Mouse (Mus musculus): ENCODE measurements around the gene Kcnj12. TPM values are rescaled to one million over a fixed set of nuclear protein-coding genes. Genes with fewer than 3 reads are reported as not detected.

Kcnj12 gene
- total RNA-seq, 2 experiments from 2014 or later: 6.6 to 8.8 TPM

DNA sequence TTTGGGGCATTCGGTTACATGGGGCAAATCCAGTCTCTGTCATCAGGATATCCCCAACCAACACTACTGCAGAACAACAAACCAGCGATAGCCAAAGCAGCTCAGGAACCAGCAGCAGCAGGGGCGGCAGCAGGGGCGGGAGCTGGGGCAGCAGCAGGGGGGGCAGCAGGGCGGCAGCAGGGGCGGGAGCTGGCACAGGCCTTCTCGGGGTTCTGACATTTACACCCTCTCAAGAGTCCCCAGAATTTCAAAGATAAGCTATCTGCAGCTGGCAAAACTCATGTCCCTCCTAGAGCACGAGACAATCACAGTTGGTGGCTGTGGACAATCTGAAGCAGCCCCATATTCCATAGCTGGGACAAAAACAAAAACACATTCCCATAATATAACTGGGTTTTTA is 28.8 kb downstream of the Kcnj12 start:
- no peak for DNase-seq (ENCODE audit: low spot score in 2 of 2)

DNA sequence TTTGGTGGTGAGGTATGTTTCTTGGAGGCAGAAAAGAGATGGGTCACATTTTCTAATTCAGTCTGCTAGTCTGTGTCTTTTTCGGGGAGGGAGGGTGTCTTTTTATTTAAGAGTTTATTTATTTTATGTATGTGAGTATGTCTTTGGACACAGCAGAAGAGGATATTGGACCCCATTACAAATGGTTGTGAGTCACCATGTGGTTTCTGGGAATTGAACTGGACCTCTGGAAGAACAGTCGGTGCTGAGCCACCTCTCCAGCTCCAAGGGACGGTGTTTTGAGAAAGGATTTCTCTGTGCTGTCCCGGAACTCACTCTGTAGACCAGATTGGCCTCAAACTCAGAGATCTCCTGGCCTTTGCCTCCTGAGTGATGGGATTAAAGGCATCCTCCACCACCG is 34.5 kb downstream of the Kcnj12 start:
- no peak for DNase-seq (ENCODE audit: low spot score in 2 of 2)

DNA sequence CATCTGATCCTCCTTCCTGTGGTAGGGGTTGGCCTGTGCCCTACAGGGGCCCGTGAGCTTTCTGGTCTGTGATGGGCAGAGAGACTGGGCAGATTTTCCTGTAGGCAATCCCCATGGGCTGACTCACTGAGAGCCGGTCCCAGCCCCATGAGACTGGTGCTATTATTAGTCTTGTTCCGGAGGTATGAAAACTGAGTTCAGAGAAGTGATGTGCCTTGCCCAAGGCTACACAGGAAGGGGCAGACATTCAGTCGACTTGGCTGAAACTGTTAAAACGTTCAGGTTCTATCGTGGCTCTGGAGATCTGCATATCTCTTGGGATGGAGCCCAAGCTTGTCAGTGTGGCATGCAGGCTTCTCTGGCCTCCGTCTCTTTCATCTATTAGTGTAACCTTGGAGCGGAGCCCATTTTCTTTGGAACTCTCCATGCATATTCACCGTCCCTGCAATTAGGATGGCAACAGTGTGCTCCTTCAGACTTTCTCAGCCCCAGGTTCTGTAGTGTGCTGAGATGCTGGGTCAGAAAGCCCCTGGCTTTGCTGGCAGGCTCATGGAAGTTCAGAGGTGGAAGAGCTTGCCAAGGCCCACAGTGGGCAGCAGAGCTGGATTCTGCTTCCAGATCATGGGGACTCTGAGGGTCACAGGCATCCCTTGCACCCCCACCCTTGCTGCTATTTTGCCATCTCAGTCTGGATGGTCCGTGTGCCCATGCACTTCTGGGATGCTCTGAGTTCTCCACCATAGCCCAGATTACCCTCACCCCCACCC is 37.5 kb downstream of the Kcnj12 start:
- no peak for DNase-seq (ENCODE audit: low spot score in 2 of 2)

GRCm38 (mm10) chr11:61060634-61061033 is 38.3 kb downstream of the Kcnj12 start:
- DNase-seq (ENCODE audit: low spot score in 2 of 2): no peak

DNA sequence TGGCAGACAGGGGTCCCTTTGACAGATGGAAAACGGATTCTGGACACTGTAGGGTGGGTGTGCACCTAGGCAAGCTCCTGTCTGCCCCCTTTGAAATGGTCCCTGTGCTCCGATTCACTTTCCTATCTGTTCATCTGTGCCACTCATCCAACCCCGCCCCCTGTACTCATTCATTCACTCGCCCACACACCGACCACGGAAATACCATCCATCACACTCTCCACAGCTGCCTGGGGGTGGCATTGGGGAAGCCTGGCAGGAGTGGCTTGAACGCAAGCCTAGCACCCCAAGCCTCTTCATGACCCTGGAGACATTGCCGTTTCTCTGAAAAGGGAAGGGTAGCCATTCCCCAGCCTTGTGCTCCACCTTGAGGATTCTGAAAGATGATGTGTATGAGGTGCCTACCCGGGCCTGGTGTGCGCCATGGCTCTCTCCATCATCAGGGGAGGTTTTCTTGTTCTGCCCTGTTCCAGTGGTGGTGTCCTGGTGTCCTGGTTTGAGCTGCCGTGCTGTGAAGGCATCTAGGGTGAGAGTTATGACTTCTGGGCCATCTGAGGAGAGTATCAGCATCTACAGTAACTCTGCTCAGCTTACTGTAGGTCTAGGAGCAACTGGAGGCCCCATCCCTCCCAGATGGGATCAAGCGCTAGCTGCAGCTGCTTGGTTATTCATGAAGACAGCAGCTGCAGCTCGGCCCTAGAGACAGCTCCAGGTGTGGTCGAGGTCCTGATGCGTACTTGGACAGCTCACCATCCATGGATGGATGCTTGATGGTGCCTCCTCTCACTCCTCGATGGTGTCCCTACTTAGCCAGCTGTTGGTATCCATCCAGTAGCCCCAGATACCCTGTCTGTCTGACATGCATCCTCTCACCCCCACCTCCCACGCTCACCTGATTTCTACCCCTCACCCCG is 40.4 kb downstream of the Kcnj12 start:
- DNase-seq (ENCODE audit: low spot score in 2 of 2): peak; percentile 20 to 46

DNA sequence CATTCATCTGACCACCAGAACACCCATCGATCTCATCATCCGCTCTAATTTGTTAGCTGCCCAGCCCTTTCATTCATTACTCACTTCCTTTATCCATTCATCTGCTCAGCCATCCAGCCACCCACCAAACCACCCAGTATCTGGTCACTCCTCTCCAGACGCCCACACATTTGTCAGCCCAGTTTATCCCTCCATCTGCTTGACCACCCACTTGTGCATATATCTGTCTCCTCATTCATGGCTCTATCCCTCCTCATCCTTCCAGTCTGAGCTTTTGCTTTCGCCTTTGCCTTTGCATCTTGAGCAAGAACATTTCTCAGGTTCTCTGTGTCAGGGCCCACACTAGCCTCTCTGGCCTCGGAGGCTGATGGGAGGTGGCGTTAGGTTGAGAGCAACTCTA is 41.1 kb downstream of the Kcnj12 start:
- DNase-seq (ENCODE audit: low spot score in 2 of 2): no peak

GRCm38 (mm10) chr11:61065620-61066019 is 43.3 kb downstream of the Kcnj12 start:
- no peak for DNase-seq (ENCODE audit: low spot score in 2 of 2)

GRCm38 (mm10) chr11:61067133-61067835 is 44.9 kb downstream of the Kcnj12 start:
- DNase-seq (ENCODE audit: low spot score in 2 of 2): no peak

GRCm38 (mm10) chr11:61068866-61069265 is 46.5 kb downstream of the Kcnj12 start:
- DNase-seq (ENCODE audit: low spot score in 2 of 2): peak; percentile 54 to 56

GRCm38 (mm10) chr11:61069645-61070044 is 47.3 kb downstream of the Kcnj12 start:
- DNase-seq (ENCODE audit: low spot score in 2 of 2): no peak

DNA sequence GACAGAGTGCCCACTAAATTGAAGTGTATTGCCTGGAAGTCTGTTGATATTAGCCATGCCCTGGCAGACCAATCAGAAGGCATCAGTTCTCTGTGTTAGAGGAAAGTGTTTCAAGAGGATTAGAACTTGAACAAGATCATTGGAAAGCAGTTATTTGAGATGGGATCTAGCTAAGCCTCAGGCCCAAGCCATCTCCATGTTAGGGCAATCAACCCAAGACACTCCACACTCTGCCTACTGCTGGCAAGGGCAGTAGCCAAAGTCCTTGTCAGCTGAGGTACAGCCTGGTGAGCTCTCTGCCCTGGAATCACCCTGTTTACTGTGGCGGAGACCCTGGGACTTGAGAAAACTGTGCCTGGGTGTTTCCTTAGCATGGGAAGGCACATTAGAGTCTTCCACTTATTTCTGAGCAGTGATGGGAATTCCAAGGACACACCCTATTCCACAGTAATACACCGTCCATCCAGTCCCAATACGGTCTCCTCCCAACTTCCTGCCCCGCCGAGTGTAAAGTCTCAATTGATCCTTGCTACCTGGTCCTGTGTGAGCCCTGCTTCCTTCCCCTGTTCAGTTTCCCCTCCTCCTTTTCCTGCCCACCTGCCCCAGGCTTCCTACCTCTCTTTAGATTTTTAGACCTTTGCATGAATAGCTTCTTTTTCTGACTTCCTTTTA is 52.4 kb downstream of the Kcnj12 start:
- no peak for DNase-seq (ENCODE audit: low spot score in 2 of 2)

DNA sequence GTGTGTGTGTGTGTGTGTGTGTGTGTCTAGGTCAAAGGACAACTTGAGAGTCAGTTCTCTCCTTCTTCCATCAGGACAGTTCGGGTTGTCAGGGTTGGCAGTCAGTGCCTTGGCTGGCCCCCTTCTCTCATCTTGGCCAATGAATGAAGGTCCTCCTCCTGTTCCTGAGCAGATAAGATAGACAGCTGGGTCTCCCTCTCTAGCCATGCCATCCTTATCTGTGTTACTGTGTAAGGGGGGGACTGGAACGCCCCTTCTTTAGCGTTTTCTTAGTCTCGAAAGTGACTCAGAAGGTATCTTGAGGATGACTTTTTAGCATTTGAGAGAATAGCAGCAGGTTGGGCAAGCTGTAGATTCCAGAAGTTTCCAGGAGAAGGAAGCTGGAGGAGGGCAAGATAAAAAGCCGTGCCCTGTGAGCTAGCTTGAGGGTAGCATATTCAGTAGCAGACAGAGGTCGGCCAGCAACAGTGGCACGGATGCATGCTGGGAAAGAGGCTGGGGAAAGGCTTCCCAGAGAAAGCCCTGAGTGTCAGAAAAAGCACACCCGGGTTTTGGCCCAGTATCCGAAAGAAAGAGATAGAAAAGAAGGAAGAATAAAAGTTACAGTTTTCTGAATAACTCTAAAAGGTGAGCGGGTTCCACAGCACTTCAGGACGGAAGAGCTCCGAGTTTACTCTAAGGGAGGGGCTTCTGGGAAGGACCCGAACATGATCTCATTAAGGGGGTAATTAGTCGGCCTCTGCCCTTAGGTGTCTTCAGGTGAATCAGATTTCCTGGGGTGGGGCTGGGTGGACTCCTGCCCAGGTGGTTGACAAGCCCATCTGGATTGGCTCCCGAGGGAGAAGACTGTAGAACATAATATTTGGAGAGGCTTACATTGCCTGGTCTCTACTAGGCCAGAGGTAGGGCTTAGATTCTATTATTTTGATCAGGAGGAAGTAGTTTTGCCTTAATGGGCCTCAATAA is 53.3 kb downstream of the Kcnj12 start:
- DNase-seq (ENCODE audit: low spot score in 2 of 2): no peak

GRCm38 (mm10) chr11:61081624-61082023 is 59.3 kb downstream of the Kcnj12 start:
- DNase-seq (ENCODE audit: low spot score in 2 of 2): no peak

DNA sequence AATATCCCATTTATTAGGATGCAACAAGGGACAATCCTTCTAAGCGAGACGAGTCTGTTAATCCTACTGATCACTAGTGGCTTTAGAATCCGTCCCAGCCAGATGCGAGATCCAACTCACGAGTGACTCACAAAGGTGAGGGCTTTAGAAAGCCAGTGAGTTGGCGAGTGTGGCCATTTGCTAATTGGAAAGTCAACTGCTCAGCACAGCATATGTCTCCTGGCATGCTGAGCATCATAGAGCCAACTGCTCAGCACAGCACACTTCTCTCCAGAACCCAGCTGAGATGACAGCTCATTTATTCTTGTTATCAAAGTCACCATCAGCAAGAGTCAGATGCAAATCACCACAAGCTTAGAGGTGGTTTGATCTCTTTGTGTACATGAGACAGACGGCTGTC is 67.8 kb downstream of the Kcnj12 start:
- DNase-seq (ENCODE audit: low spot score in 2 of 2): no peak

DNA sequence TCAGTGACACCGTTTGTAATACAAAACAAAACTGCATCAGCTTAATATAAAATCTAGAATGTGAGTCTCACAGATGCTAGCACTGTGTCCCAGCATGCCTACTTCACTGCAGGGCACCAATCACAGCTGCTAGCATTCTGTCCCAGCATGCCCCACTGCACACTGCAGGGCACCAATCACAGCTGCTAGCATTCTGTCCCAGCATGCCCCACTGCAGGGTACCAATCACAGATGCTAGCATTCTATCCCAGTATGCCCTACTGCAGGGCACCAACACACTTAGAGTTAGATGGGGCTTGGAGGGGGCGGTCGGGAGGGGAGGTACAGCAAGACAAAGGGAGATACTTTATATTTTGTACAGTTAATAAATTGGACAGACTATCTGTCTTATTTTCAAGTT is 68.8 kb downstream of the Kcnj12 start:
- no peak for DNase-seq (ENCODE audit: low spot score in 2 of 2)

DNA sequence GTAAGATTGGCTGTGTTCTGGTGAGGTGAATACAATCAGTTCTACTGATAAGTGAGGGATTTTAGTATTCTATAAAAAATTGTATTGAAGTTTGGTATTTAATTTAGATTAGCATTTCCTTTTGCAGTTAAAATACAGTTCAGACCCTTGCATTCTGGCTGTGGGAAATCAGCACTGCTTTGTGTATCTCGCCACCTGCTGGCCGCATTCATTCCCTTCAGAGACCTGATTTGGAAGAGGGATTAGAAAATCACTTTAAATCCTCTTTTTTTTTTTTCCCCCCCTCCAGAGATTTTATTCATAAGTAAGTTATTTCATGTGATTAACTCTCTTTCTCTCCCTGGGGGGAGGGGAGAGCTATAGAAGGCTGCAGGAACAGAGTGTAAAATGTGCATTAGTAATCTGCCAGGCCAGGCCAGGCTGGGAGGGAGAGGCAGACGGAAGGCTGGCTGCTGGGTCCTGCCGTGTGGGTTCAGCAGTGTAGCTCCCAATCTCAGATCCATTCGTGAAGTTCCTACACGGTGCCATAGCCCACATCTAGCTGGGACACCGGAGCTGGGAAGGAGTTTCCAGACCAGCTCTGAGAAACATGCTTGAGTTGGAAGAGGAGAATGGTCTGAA is 69.4 kb downstream of the Kcnj12 start:
- DNase-seq (ENCODE audit: low spot score in 2 of 2): peak; percentile 67 to 89

- no peak for DNase-seq (ENCODE audit: low spot score in 2 of 2)
Measured at GRCm38 (mm10) chr11:61098046-61098445, 75.7 kb downstream of the Kcnj12 start.

GRCm38 (mm10) chr11:61102397-61103339 is 80.3 kb downstream of the Kcnj12 start:
- no peak for DNase-seq (ENCODE audit: low spot score in 2 of 2)

All from layer of hippocampus, adult 18-20 months (tissue).